ENCODE assay signal across 31 mouse cellular contexts in the genomic region with DNA sequence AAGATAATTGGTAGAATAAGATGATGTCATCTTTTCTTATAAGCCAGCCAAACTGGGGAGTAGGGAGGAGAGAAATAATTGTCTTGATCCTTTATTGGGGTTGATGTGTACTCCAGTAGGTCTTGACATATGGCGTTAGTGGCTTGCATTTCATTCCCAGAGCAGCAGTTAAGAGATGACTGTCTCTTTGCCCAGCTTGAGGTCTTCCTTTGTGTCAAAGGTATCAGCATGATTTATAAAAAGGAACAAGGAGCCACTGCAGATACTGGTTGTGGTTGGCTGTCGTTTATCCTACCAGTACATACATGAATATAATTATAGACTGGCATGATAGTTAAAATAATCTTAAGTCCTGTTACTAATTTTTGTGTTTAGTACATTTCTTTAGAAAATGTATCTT.
DNase-seq lines count a peak whose midpoint lies in the region; ATAC-seq and TF ChIP-seq lines count a peak whose summit lies in the region.
"Had no signal": no experiment of that assay in that cellular context is flagged by ENCODE, and none has a peak within 500 bp of the region (broad histone marks: within the 10 kb centered on the region; RNA-seq: fewer than 3 reads in every experiment).

No protein-coding gene starts in this region.

- no peaks in the 10 kb centered on the region for H3K36me3 ChIP-seq in hindbrain, postnatal 0 days (ENCODE audit: insufficient read depth, low read length)
- H3K36me3 ChIP-seq in hindbrain, embryonic 13.5 days: no peaks in the 10 kb centered on the region
- H3K36me3 ChIP-seq in stomach, postnatal 0 days (ENCODE audit: control insufficient read depth, insufficient read depth, low read length): no peaks in the 10 kb centered on the region
- H3K36me3 ChIP-seq: embryonic facial prominence, embryonic 15.5 days; limb, embryonic 12.5 days; neural tube, embryonic 13.5 days had no signal

- H3K27ac ChIP-seq in hindbrain, postnatal 0 days: no peak overlapping the region
- H3K27ac ChIP-seq in hindbrain, embryonic 13.5 days: no peak overlapping the region
- no peak overlapping the region for H3K27ac ChIP-seq in stomach, postnatal 0 days (replicated peaks)
- H3K27ac ChIP-seq: embryonic facial prominence, embryonic 10.5 days; embryonic facial prominence, embryonic 15.5 days; gastrocnemius, adult 2 months; kidney, embryonic 15.5 days; layer of hippocampus, adult 2 months; left cerebral cortex, adult 2 months; limb, embryonic 12.5 days; liver, embryonic 15.5 days had no signal

- no peaks in the 10 kb centered on the region for H3K27me3 ChIP-seq in hindbrain, postnatal 0 days (ENCODE audit: insufficient read depth, low read length)
- no peaks in the 10 kb centered on the region for H3K27me3 ChIP-seq in hindbrain, embryonic 13.5 days
- no peaks in the 10 kb centered on the region for H3K27me3 ChIP-seq in stomach, postnatal 0 days (ENCODE audit: control insufficient read depth, insufficient read depth, low read length)
- H3K27me3 ChIP-seq: embryonic facial prominence, embryonic 15.5 days; kidney, embryonic 15.5 days; limb, embryonic 12.5 days; liver, embryonic 15.5 days; neural tube, embryonic 13.5 days had no signal

- TF ChIP-seq EP300 in stomach, postnatal 0 days (optimal IDR thresholded peaks at IDR 0.05): no peak

- H3K9ac ChIP-seq in hindbrain, postnatal 0 days (replicated peaks; ENCODE audit: low read length): no peak overlapping the region
- no peak overlapping the region for H3K9ac ChIP-seq in hindbrain, embryonic 13.5 days
- H3K9ac ChIP-seq in stomach, postnatal 0 days (ENCODE audit: low read length): no peak overlapping the region
- H3K9ac ChIP-seq: embryonic facial prominence, embryonic 15.5 days; hindbrain, embryonic 14.5 days; kidney, embryonic 15.5 days; limb, embryonic 12.5 days; liver, embryonic 15.5 days; lung, embryonic 14.5 days; neural tube, embryonic 13.5 days had no signal

- TF ChIP-seq CTCF in hindbrain, postnatal 0 days (IDR thresholded peaks at IDR 0.05; ENCODE audit: low read depth): no peak
- TF ChIP-seq CTCF in brain, embryonic 14.5 days (IDR thresholded peaks at IDR 0.05; ENCODE audit: borderline replicate concordance, extremely low read depth, insufficient read depth, insufficient read length): no peak
- TF ChIP-seq CTCF in stomach, postnatal 0 days (IDR thresholded peaks at IDR 0.05; ENCODE audit: low read depth): no peak

- 37% methylated on average over 2 of the region's 2 CpGs for WGBS in hindbrain, postnatal 0 days
- WGBS in hindbrain, embryonic 13.5 days: 44% methylated on average over 2 of the region's 2 CpGs
- WGBS in stomach, postnatal 0 days: 83% methylated on average over 2 of the region's 2 CpGs

- H3K4me1 ChIP-seq in hindbrain, postnatal 0 days (ENCODE audit: insufficient read depth, low read length): 0 out of 2 replicates have a peak, but pooled peaks cover 4% of the 10 kb centered on the region
- H3K4me1 ChIP-seq in hindbrain, embryonic 13.5 days (replicated peaks): peaks cover 16% of the 10 kb centered on the region
- no peaks in the 10 kb centered on the region for H3K4me1 ChIP-seq in stomach, postnatal 0 days (replicated peaks; ENCODE audit: control insufficient read depth, insufficient read depth)
- H3K4me1 ChIP-seq: embryonic facial prominence, embryonic 15.5 days; kidney, embryonic 15.5 days; limb, embryonic 12.5 days had no signal

- no peak overlapping the region for H3K4me2 ChIP-seq in hindbrain, postnatal 0 days (ENCODE audit: low read depth, low read length)
- H3K4me2 ChIP-seq in hindbrain, embryonic 13.5 days: no peak overlapping the region
- no peak overlapping the region for H3K4me2 ChIP-seq in stomach, postnatal 0 days (replicated peaks; ENCODE audit: low read depth)
- H3K4me2 ChIP-seq: embryonic facial prominence, embryonic 15.5 days; heart, embryonic 11.5 days; hindbrain, embryonic 14.5 days; kidney, embryonic 15.5 days; limb, embryonic 12.5 days; liver, embryonic 15.5 days; lung, embryonic 14.5 days; midbrain, embryonic 11.5 days; neural tube, embryonic 13.5 days had no signal

- TF ChIP-seq POLR2A in brain, embryonic 14.5 days (IDR thresholded peaks at IDR 0.05; ENCODE audit: borderline replicate concordance, extremely low read depth, insufficient read depth, insufficient read length, poor library complexity, severe bottlenecking): no peak

- peak; percentile 3 for DNase-seq in hindbrain, postnatal 0 days (ENCODE audit: low spot score)
- DNase-seq in brain, embryonic 14.5 days (ENCODE audit: low read depth): peak; percentile 46
- DNase-seq in cerebellum, adult 9-11 months: peak; percentile 67
- no peak for DNase-seq in urinary bladder, postnatal 10 days (ENCODE audit: low spot score)
- no peak for DNase-seq in testis, postnatal 10 days (ENCODE audit: low spot score)
- DNase-seq in stomach, postnatal 0 days (ENCODE audit: low spot score): no peak
- DNase-seq: adrenal gland, postnatal 14 days; B cell, adult 2 months; gastrocnemius, adult 2 months; gastrocnemius, postnatal 36 days; heart, adult 18-20 months; heart, postnatal 4 days; kidney, adult 11 months; kidney, postnatal 36 days; lung, embryonic 14.5 days; lung, postnatal 14 days; thymus, postnatal 14 days had no signal

- H3K4me3 ChIP-seq in hindbrain, postnatal 0 days (ENCODE audit: low read length): no peak overlapping the region
- no peak overlapping the region for H3K4me3 ChIP-seq in hindbrain, embryonic 13.5 days
- H3K4me3 ChIP-seq in stomach, postnatal 0 days (ENCODE audit: low read depth, low read length): no peak overlapping the region
- H3K4me3 ChIP-seq: embryonic facial prominence, embryonic 10.5 days; embryonic facial prominence, embryonic 15.5 days; gastrocnemius, adult 2 months; kidney, embryonic 15.5 days; layer of hippocampus, adult 2 months; left cerebral cortex, adult 2 months; limb, embryonic 12.5 days; liver, embryonic 15.5 days; neural tube, embryonic 13.5 days had no signal

- no peaks in the 10 kb centered on the region for H3K9me3 ChIP-seq in hindbrain, postnatal 0 days (ENCODE audit: low read length)
- no peaks in the 10 kb centered on the region for H3K9me3 ChIP-seq in hindbrain, embryonic 13.5 days
- H3K9me3 ChIP-seq in stomach, postnatal 0 days (ENCODE audit: control insufficient read depth, low read length): no peaks in the 10 kb centered on the region
- H3K9me3 ChIP-seq: embryonic facial prominence, embryonic 10.5 days; embryonic facial prominence, embryonic 15.5 days; kidney, embryonic 15.5 days; limb, embryonic 12.5 days; liver, embryonic 15.5 days; neural tube, embryonic 13.5 days had no signal

- ATAC-seq in hindbrain, postnatal 0 days: no peak
- ATAC-seq in hindbrain, embryonic 13.5 days (ENCODE audit: low FRiP score): no peak
- ATAC-seq in stomach, postnatal 0 days (ENCODE audit: low FRiP score, low TSS enrichment): no peak
- ATAC-seq: forebrain, embryonic 16.5 days; inflammation-experienced regulatory T-cells, adult 6 months had no signal

Comparison
In these comparisons a context has a peak if more than half of its experiments do, and no peak if none do; other contexts are left out.
1. DNase-seq: peak in hindbrain, postnatal 0 days (single experiment), brain, embryonic 14.5 days (single experiment) and cerebellum, adult 9-11 months (single experiment); none in urinary bladder, postnatal 10 days (single experiment), testis, postnatal 10 days (single experiment) and stomach, postnatal 0 days (single experiment).